Mouse (Mus musculus) ES-Bruce4 (cell line): ENCODE data around the gene Dlgap4.

Experiments used
- CTCF ChIP-seq: IDR thresholded peaks from one replicate; pipeline ENCODE4 v1.8.1; 2011; ENCODE audit warnings: low read depth, low read length
- EP300 ChIP-seq: IDR thresholded peaks from 2 replicates; pipeline ENCODE4 v1.6.1; 2011; ENCODE audit warnings: low read depth, low read length; ENCODE audit not compliant: insufficient read depth
- POLR2A ChIP-seq: IDR thresholded peaks from one replicate; pipeline ENCODE4 v1.8.1; 2011; ENCODE audit warnings: low read length; ENCODE audit not compliant: insufficient read depth

DNA sequence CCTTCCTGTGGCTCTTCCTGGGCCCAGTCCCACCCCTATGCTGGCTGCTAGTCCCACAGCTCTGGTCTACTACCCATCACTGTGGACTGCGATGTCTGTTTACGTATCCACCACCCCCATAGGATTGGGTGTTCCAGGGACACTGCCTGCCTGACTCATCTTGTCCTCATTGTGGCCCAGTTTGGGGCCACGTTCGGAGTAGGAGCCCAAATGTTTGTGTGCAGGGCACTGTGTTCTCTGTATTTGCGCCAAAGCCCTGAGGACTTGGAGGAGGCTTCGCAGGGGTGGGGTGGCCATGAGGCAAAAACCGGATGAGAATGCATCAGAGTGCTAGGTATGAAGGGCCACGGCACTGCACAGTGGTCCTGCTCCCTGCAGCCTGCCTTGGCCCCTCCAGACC is 44.0 kb downstream of the Dlgap4 start:
- TF ChIP-seq CTCF: no peak
- TF ChIP-seq POLR2A: no peak
- TF ChIP-seq EP300: no peak
